Comparison of ENCODE assay signal across 11 mouse cellular contexts in the genomic region with DNA sequence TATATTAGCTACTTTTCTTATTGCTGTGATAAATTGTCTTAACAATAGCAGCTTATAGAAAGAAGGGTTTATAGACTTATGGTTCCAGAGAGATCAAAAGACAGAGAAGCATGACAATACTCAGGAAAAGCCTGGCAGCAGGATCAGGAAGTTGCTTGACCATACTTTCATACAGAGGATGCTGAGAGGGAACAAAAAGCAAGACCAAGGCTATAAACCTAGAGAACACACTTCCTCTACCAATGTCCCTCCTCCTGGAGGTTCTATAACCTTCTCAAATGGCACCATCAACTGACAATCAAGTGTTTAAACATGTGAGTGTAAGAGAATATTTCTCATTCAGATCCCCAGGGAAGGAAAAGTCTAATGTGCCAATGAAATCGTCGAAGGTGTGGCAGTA.
"Had no signal": no experiment of that assay in that cellular context is flagged by ENCODE, and none has a peak within 500 bp of the region (broad histone marks: within the 10 kb centered on the region; RNA-seq: fewer than 3 reads in every experiment).

No protein-coding gene starts in this region.

- ATAC-seq: liver, postnatal 0 days; lung, postnatal 0 days; midbrain, embryonic 13.5 days; midbrain, embryonic 15.5 days had no signal

- DNase-seq: liver, postnatal 0 days; lung, adult 2 months; lung, postnatal 14 days; lung, postnatal 4 days; right cerebral cortex, postnatal 14 days; thymus, adult 18-20 months; thymus, postnatal 14 days; thymus, postnatal 36 days had no signal
